Mouse (Mus musculus): ENCODE results near the gene Hdac10. TPM values are rescaled to one million over a fixed set of nuclear protein-coding genes. Genes with fewer than 3 reads are reported as not detected.

The Hdac10 gene
- polyA plus RNA-seq, 2 experiments, result 5.3 to 8.1 TPM

DNA sequence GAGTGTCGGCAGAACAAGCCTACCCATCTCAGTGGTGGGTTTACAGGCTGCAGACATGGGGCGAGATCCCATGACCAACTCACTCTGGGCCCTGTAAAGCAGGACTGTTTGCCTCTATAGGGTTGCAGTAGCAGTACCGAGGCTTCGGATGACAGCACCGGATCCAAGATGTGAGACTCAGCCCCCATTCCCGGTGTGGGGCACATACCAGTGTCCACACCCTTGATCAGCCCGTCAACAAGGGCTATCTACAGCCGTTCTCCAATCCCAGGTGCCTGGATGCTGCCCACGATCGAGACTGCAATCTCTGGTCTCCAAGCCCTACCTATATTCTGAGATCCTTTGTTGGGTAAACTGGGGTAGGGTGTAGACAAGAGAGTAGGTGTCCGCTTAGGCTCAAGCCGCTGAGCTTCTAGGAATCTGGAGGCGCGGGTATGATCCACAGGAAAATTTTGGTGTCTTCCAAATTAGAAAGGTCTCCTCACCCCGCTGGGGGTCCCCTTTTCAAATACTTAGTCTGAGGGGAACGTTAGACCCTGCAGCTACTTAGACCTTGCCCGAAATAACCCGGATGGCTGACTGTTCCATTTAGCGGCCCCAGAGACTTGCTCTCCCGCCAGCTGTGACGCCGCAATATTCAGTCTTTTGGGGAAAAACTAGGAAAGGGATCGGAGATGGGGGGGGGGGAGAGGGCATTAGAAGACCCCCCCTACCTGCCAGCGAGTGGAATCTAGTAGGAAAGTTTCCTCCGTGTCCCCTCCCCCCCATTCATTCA is 20.2 kb upstream of the Hdac10 start:
- ATAC-seq (ENCODE audit: insufficient read depth) (no peak), DNase-seq (ENCODE audit: low read depth in 3 of 3, low spot score in 3 of 3) (no peak)
- no peak overlapping the region for H3K27ac ChIP-seq
- TF ChIP-seq CTCF (IDR thresholded peaks at IDR 0.05; ENCODE audit: low read depth) (no peak), EP300 (IDR thresholded peaks at IDR 0.05; ENCODE audit: low read depth) (no peak)
- H3K9me3 ChIP-seq (ENCODE audit: control insufficient read depth, low read length), result no peaks in the 10 kb centered on the region
- H3K27me3 ChIP-seq (ENCODE audit: control insufficient read depth, insufficient read depth, low read length), result peaks cover 53% of the 10 kb centered on the region
- H3K9ac ChIP-seq (replicated peaks), result no peak overlapping the region
- WGBS (ENCODE audit: insufficient replicate concordance), result 9% methylated on average over 25 of the region's 25 CpGs
- H3K36me3 ChIP-seq (replicated peaks; ENCODE audit: control insufficient read depth, insufficient read depth, low read depth), result no peaks in the 10 kb centered on the region
- H3K4me3 ChIP-seq (ENCODE audit: insufficient read depth in 1 of 2, low read depth in 2 of 2, low read length in 2 of 2), result peak overlapping the region; percentile 42 to 51
- H3K4me2 ChIP-seq (ENCODE audit: low read depth), result peak overlapping the region; percentile 68
- H3K4me1 ChIP-seq (replicated peaks; ENCODE audit: control insufficient read depth in 2 of 2, insufficient read depth in 2 of 2, low read length in 1 of 2), result no peaks in the 10 kb centered on the region; a peak in 1 of 4 replicates

GRCm38 (mm10) chr15:89147895-89148294 is 19.4 kb upstream of the Hdac10 start:
- WGBS (ENCODE audit: insufficient replicate concordance), result 36% methylated on average over 4 of the region's 4 CpGs
- no peak overlapping the region for H3K27ac ChIP-seq
- H3K4me2 ChIP-seq (ENCODE audit: low read depth), result no peak overlapping the region
- H3K36me3 ChIP-seq (replicated peaks; ENCODE audit: control insufficient read depth, insufficient read depth, low read depth), result no peaks in the 10 kb centered on the region
- no peak for ATAC-seq (ENCODE audit: insufficient read depth)
- TF ChIP-seq CTCF (IDR thresholded peaks at IDR 0.05; ENCODE audit: low read depth), result no peak
- no peak for TF ChIP-seq EP300 (IDR thresholded peaks at IDR 0.05; ENCODE audit: low read depth)
- peaks cover 53% of the 10 kb centered on the region for H3K27me3 ChIP-seq (ENCODE audit: control insufficient read depth, insufficient read depth, low read length)
- H3K9me3 ChIP-seq (ENCODE audit: control insufficient read depth, low read length), result no peaks in the 10 kb centered on the region
- H3K4me1 ChIP-seq (replicated peaks; ENCODE audit: control insufficient read depth in 2 of 2, insufficient read depth in 2 of 2, low read length in 1 of 2), result no peaks in the 10 kb centered on the region; a peak in 1 of 4 replicates
- H3K4me3 ChIP-seq (ENCODE audit: insufficient read depth in 1 of 2, low read depth in 2 of 2, low read length in 2 of 2), result no peak overlapping the region
- no peak for DNase-seq (ENCODE audit: low read depth in 3 of 3, low spot score in 3 of 3)
- H3K9ac ChIP-seq (replicated peaks), result no peak overlapping the region

DNA sequence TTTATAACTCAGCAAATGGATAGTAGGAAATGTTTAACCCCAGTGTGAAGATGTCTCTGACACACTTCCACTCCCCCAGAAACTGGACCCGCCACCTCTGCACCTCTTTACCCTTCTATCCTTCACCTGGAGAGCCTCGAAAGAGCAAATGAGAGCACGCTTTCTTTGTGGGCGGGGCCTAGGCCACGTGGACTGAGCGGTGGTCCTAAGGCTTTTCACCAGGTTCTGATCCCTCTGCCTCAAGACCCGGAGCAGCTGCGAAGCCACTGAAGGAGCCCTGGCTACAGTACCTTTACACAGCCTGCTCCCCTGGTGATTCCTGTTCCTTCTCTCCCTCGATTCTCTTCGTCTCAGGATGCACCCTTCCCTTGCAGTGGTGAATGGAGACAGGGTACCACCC is 19.0 kb upstream of the Hdac10 start:
- 20% methylated on average over 10 of the region's 10 CpGs for WGBS (ENCODE audit: insufficient replicate concordance)
- no peak for TF ChIP-seq CTCF (IDR thresholded peaks at IDR 0.05; ENCODE audit: low read depth)
- TF ChIP-seq EP300 (IDR thresholded peaks at IDR 0.05; ENCODE audit: low read depth), result no peak
- no peak for DNase-seq (ENCODE audit: low read depth in 3 of 3, low spot score in 3 of 3)

DNA sequence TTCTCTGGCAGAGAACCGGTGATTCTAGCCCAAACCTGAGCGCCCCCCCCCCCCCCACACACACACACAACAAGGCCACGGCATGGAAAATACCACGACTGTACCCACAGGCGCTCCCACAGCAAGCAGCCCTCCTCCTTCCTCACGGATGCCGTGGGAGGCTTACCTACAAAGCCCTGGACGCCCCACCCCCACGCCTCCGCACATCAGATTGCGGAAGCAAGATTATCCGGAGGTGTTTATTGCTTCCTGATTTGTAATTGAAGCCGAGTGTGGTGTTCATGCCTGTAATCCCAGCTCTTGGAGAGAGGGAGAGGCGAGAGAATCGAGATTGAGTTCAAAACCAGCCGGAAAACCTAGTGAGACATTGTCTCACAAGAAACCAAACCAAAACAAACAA is 18.5 kb upstream of the Hdac10 start:
- TF ChIP-seq EP300 (IDR thresholded peaks at IDR 0.05; ENCODE audit: low read depth) (no peak), CTCF (IDR thresholded peaks at IDR 0.05; ENCODE audit: low read depth) (no peak)
- Histone ChIP-seq H3K4me2 (ENCODE audit: low read depth) (no peak overlapping the region), H3K9ac (replicated peaks) (no peak overlapping the region), H3K27ac (no peak overlapping the region), H3K36me3 (replicated peaks; ENCODE audit: control insufficient read depth, insufficient read depth, low read depth) (no peaks in the 10 kb centered on the region), H3K9me3 (ENCODE audit: control insufficient read depth, low read length) (no peaks in the 10 kb centered on the region), H3K4me1 (replicated peaks; ENCODE audit: control insufficient read depth in 2 of 2, insufficient read depth in 2 of 2, low read length in 1 of 2) (no peaks in the 10 kb centered on the region; a peak in 1 of 4 replicates), H3K27me3 (ENCODE audit: control insufficient read depth, insufficient read depth, low read length) (peaks cover 59% of the 10 kb centered on the region), H3K4me3 (ENCODE audit: insufficient read depth in 1 of 2, low read depth in 2 of 2, low read length in 2 of 2) (no peak overlapping the region)
- no peak for DNase-seq (ENCODE audit: low read depth in 3 of 3, low spot score in 3 of 3)
- ATAC-seq (ENCODE audit: insufficient read depth), result no peak
- 3% methylated on average over 16 of the region's 16 CpGs for WGBS (ENCODE audit: insufficient replicate concordance)

More for the DNA sequence above, 19.0 kb upstream of the Hdac10 start:
- Histone ChIP-seq H3K4me2 (ENCODE audit: low read depth) (no peak overlapping the region), H3K9me3 (ENCODE audit: control insufficient read depth, low read length) (no peaks in the 10 kb centered on the region), H3K9ac (replicated peaks) (no peak overlapping the region), H3K4me1 (replicated peaks; ENCODE audit: control insufficient read depth in 2 of 2, insufficient read depth in 2 of 2, low read length in 1 of 2) (no peaks in the 10 kb centered on the region; a peak in 1 of 4 replicates), H3K4me3 (ENCODE audit: insufficient read depth in 1 of 2, low read depth in 2 of 2, low read length in 2 of 2) (no peak overlapping the region), H3K36me3 (replicated peaks; ENCODE audit: control insufficient read depth, insufficient read depth, low read depth) (no peaks in the 10 kb centered on the region), H3K27ac (no peak overlapping the region), H3K27me3 (ENCODE audit: control insufficient read depth, insufficient read depth, low read length) (peaks cover 58% of the 10 kb centered on the region)
- ATAC-seq (ENCODE audit: insufficient read depth), result no peak

- H3K4me2 ChIP-seq (ENCODE audit: low read depth), result no peak overlapping the region
- no peaks in the 10 kb centered on the region; a peak in 1 of 4 replicates for H3K4me1 ChIP-seq (replicated peaks; ENCODE audit: control insufficient read depth in 2 of 2, insufficient read depth in 2 of 2, low read length in 1 of 2)
- H3K27me3 ChIP-seq (ENCODE audit: control insufficient read depth, insufficient read depth, low read length), result peaks cover 64% of the 10 kb centered on the region
- no peak for DNase-seq (ENCODE audit: low read depth in 3 of 3, low spot score in 3 of 3)
- no peak for TF ChIP-seq EP300 (IDR thresholded peaks at IDR 0.05; ENCODE audit: low read depth)
- no peak overlapping the region for H3K9ac ChIP-seq (replicated peaks)
- no peak overlapping the region for H3K27ac ChIP-seq
- ATAC-seq (ENCODE audit: insufficient read depth), result no peak
- WGBS (ENCODE audit: insufficient replicate concordance), result 2% methylated on average over 27 of the region's 27 CpGs
- H3K36me3 ChIP-seq (replicated peaks; ENCODE audit: control insufficient read depth, insufficient read depth, low read depth), result no peaks in the 10 kb centered on the region
- no peak overlapping the region for H3K4me3 ChIP-seq (ENCODE audit: insufficient read depth in 1 of 2, low read depth in 2 of 2, low read length in 2 of 2)
- no peaks in the 10 kb centered on the region for H3K9me3 ChIP-seq (ENCODE audit: control insufficient read depth, low read length)
Measured at GRCm38 (mm10) chr15:89146537-89146936, 18.0 kb upstream of the Hdac10 start.

All from liver, embryonic 14.5 days (tissue).